Mouse (Mus musculus): ENCODE measurements at regions not wholly inside any gene's neighbourhood (a gene's known extent, or its start where the extent isn't known, plus 50 kb on each side); places are given as distances from the start of the nearest gene placed in this dataset.

DNA sequence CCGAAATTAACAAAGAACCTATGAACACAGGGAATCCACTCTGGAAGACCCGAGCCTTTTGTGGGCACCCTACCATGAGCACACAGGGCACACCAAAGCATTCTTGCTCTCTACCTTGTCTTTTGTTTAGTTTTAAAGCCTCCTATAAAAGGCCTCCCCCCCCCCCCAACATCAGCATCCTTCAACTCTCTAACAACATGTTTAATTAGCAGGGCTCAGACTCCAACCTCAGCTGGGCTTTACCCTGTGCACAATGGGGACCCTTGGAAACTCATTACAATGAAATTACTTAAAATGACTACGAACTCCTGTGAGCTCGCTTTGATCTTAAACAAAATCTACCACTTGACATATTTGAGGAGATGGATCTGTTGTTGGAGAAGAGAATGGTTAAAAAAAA lies 270.1 kb upstream of the Jarid2 start:
- TF ChIP-seq CTCF (IDR thresholded peaks at IDR 0.05; ENCODE audit: control insufficient read depth, insufficient read depth, low read length) (no peak), POLR2A (IDR thresholded peaks at IDR 0.05; ENCODE audit: borderline replicate concordance, control insufficient read depth, low read depth, low read length) (no peak)

All from bone marrow, adult 2 months (tissue).